Mouse (Mus musculus) stomach, postnatal 0 days (tissue): ENCODE data around the gene Heatr1.

ENCODE experiments used
- CTCF ChIP-seq: IDR thresholded peaks from 2 replicates; pipeline ENCODE4 v1.5.1; 2016; ENCODE audit warnings: antibody characterized with exemption, low read depth, mild to moderate bottlenecking, moderate library complexity
- EP300 ChIP-seq: optimal IDR thresholded peaks from 2 replicates; pipeline ENCODE3; 2016; ENCODE audit warnings: antibody characterized with exemption

- TF ChIP-seq EP300 (no peak), CTCF (no peak)
Observed at GRCm38 (mm10) chr13:12384796-12385195, 10.0 kb upstream of the Heatr1 start.
